Mouse (Mus musculus) limb, embryonic 10.5 days (tissue): ENCODE results near the gene Fgd4. TPM values are rescaled to one million over a fixed set of nuclear protein-coding genes. Genes with fewer than 3 reads are reported as not detected.
"Not testable (repeated sequence)": the region's sequence is repeated elsewhere in the genome, so short reads cannot be mapped to it uniquely, and the experiment has no call there.

Experiments used
- DNase-seq: peaks from one replicate; pipeline ENCODE4 v3.0.0-alpha.2; 2017; ENCODE audit warnings: low spot score
- H3K27ac ChIP-seq: fragments of 300-500 bp; sonication (generic); 2 replicates; pipeline ENCODE4 v1.5.1; 2016; ENCODE audit warnings: mild to moderate bottlenecking
- H3K27me3 ChIP-seq: fragments of 300-500 bp; sonication (generic); 2 replicates; pipeline ENCODE4 v1.6.1; 2016; ENCODE audit warnings: low read depth, mild to moderate bottlenecking; ENCODE audit not compliant: poor library complexity, severe bottlenecking
- H3K36me3 ChIP-seq: fragments of 300-500 bp; sonication (generic); 2 replicates; pipeline ENCODE4 v1.6.1; 2016; ENCODE audit warnings: mild to moderate bottlenecking, moderate library complexity
- H3K4me1 ChIP-seq: fragments of 300-500 bp; sonication (generic); 2 replicates; pipeline ENCODE4 v1.6.1; 2016
- H3K4me3 ChIP-seq: fragments of 300-500 bp; sonication (generic); 2 replicates; pipeline ENCODE4 v1.5.1; 2016; ENCODE audit warnings: mild to moderate bottlenecking, moderate library complexity
- H3K9me3 ChIP-seq: fragments of 300-500 bp; sonication (generic); replicated peaks from 2 replicates; pipeline ENCODE4 v1.6.1; 2016; ENCODE audit warnings: mild to moderate bottlenecking
- WGBS: fragments of 180-500 bp; shearing (Covaris S2); methylation state at CpG from one replicate; pipeline ENCODE4 v1.1.7; 2016; 5-methylcytosine and 5-hydroxymethylcytosine counted together
- polyA plus RNA-seq: library from polyadenylated mRNA; unstranded; fragments of >200 nt; fragmentation: Nextera tagmentation; extraction: Ambion mirVana; gene quantifications from 2 replicates; pipeline ENCODE4 v1.2.1, GENCODE M21; 2016

The Fgd4 gene
- polyA plus RNA-seq, 1 experiment from 2014 or later = 10.7 TPM

GRCm38 (mm10) chr16:16527267-16527666 lies 73.1 kb downstream of the Fgd4 start:
- Histone ChIP-seq H3K4me3 (no peak overlapping the region), H3K4me1 (peaks cover 11% of the 10 kb centered on the region; the same call in 1 of the 2 replicates), H3K36me3 (no peaks in the 10 kb centered on the region), H3K27me3 (no peaks in the 10 kb centered on the region), H3K27ac (no peak overlapping the region), H3K9me3 (no peaks in the 10 kb centered on the region)
- no peak for DNase-seq
- 81% methylated on average over 8 of the region's 8 CpGs for WGBS

GRCm38 (mm10) chr16:16526741-16527105 lies 73.6 kb downstream of the Fgd4 start:
- Histone ChIP-seq H3K4me1 (peaks cover 11% of the 10 kb centered on the region; the same call in 1 of the 2 replicates), H3K36me3 (no peaks in the 10 kb centered on the region), H3K27me3 (no peaks in the 10 kb centered on the region), H3K27ac (no peak overlapping the region), H3K4me3 (no peak overlapping the region), H3K9me3 (no peaks in the 10 kb centered on the region)
- WGBS = 83% methylated on average over 6 of the region's 6 CpGs
- no peak for DNase-seq

GRCm38 (mm10) chr16:16526097-16526740 lies 74.1 kb downstream of the Fgd4 start:
- Histone ChIP-seq H3K9me3 (no peaks in the 10 kb centered on the region), H3K27ac (no peak overlapping the region), H3K27me3 (no peaks in the 10 kb centered on the region), H3K36me3 (no peaks in the 10 kb centered on the region), H3K4me3 (no peak overlapping the region), H3K4me1 (peaks cover 11% of the 10 kb centered on the region; the same call in 1 of the 2 replicates)
- DNase-seq = no peak
- WGBS = 90% methylated on average over 6 of the region's 6 CpGs

- DNase-seq = no peak
- H3K4me3 ChIP-seq = no peak overlapping the region
- H3K27ac ChIP-seq = no peak overlapping the region
- H3K36me3 ChIP-seq = no peaks in the 10 kb centered on the region
- 79% methylated on average over 3 of the region's 3 CpGs for WGBS
- peaks cover 11% of the 10 kb centered on the region; the same call in 1 of the 2 replicates for H3K4me1 ChIP-seq
- H3K27me3 ChIP-seq = no peaks in the 10 kb centered on the region
- no peaks in the 10 kb centered on the region for H3K9me3 ChIP-seq
Observed at GRCm38 (mm10) chr16:16525266-16525904, 75.0 kb downstream of the Fgd4 start.

GRCm38 (mm10) chr16:16523632-16524031 lies 76.7 kb downstream of the Fgd4 start:
- Histone ChIP-seq H3K27ac (no peak overlapping the region), H3K4me3 (no peak overlapping the region), H3K4me1 (peaks cover 11% of the 10 kb centered on the region; the same call in 1 of the 2 replicates), H3K36me3 (no peaks in the 10 kb centered on the region), H3K9me3 (no peaks in the 10 kb centered on the region), H3K27me3 (no peaks in the 10 kb centered on the region)
- WGBS = 84% methylated on average over 2 of the region's 2 CpGs
- no peak for DNase-seq

GRCm38 (mm10) chr16:16522869-16523268 lies 77.5 kb downstream of the Fgd4 start:
- H3K9me3 ChIP-seq, H3K4me3 ChIP-seq, DNase-seq, H3K27me3 ChIP-seq, H3K36me3 ChIP-seq, H3K27ac ChIP-seq: not testable (repeated sequence)
- peaks cover 11% of the 10 kb centered on the region; the same call in 1 of the 2 replicates for H3K4me1 ChIP-seq
- 75% methylated on average over 2 of the region's 2 CpGs for WGBS

GRCm38 (mm10) chr16:16501491-16501890 lies 98.9 kb downstream of the Fgd4 start:
- H3K4me3 ChIP-seq = no peak overlapping the region
- H3K9me3 ChIP-seq = no peaks in the 10 kb centered on the region
- H3K4me1 ChIP-seq = no peaks in the 10 kb centered on the region
- no peaks in the 10 kb centered on the region for H3K36me3 ChIP-seq
- WGBS = 93% methylated on average over 3 of the region's 3 CpGs
- H3K27ac ChIP-seq = no peak overlapping the region
- no peaks in the 10 kb centered on the region for H3K27me3 ChIP-seq
- no peak for DNase-seq

- H3K4me1 ChIP-seq = no peaks in the 10 kb centered on the region
- no peak for DNase-seq
- H3K9me3 ChIP-seq = no peaks in the 10 kb centered on the region
- no peak overlapping the region for H3K4me3 ChIP-seq
- no peaks in the 10 kb centered on the region for H3K27me3 ChIP-seq
- WGBS = 82% methylated on average over 2 of the region's 2 CpGs
- H3K27ac ChIP-seq = no peak overlapping the region
- no peaks in the 10 kb centered on the region for H3K36me3 ChIP-seq
Observed at GRCm38 (mm10) chr16:16500926-16501325, 99.4 kb downstream of the Fgd4 start.

GRCm38 (mm10) chr16:16498798-16499197 lies 101.6 kb downstream of the Fgd4 start:
- DNase-seq = no peak

GRCm38 (mm10) chr16:16485523-16486043 lies 114.8 kb downstream of the Fgd4 start:
- DNase-seq = no peak
- Histone ChIP-seq H3K4me1 (no peaks in the 10 kb centered on the region), H3K9me3 (no peaks in the 10 kb centered on the region), H3K27me3 (no peaks in the 10 kb centered on the region), H3K36me3 (peaks cover 9% of the 10 kb centered on the region; the same call in 1 of the 2 replicates), H3K27ac (no peak overlapping the region), H3K4me3 (no peak overlapping the region)
- WGBS = 80% methylated on average over 1 of the region's 1 CpGs

More at GRCm38 (mm10) chr16:16498798-16499197, 101.6 kb downstream of the Fgd4 start:
- no peaks in the 10 kb centered on the region for H3K27me3 ChIP-seq
- H3K36me3 ChIP-seq = no peaks in the 10 kb centered on the region
- no peak overlapping the region for H3K4me3 ChIP-seq
- no peaks in the 10 kb centered on the region for H3K9me3 ChIP-seq
- no peaks in the 10 kb centered on the region for H3K4me1 ChIP-seq
- no peak overlapping the region for H3K27ac ChIP-seq

- Histone ChIP-seq H3K9me3 (no peaks in the 10 kb centered on the region), H3K27ac (no peak overlapping the region), H3K36me3 (peaks cover 9% of the 10 kb centered on the region; the same call in 1 of the 2 replicates), H3K4me1 (no peaks in the 10 kb centered on the region), H3K4me3 (no peak overlapping the region), H3K27me3 (no peaks in the 10 kb centered on the region)
- no peak for DNase-seq
- WGBS = 94% methylated on average over 4 of the region's 4 CpGs
Observed at GRCm38 (mm10) chr16:16484601-16485000, 115.7 kb downstream of the Fgd4 start.

GRCm38 (mm10) chr16:16473451-16473850 lies 126.9 kb downstream of the Fgd4 start:
- H3K9me3 ChIP-seq, H3K27ac ChIP-seq, H3K4me1 ChIP-seq, H3K36me3 ChIP-seq, H3K4me3 ChIP-seq, H3K27me3 ChIP-seq, DNase-seq: not testable (repeated sequence)
- 93% methylated on average over 10 of the region's 10 CpGs for WGBS

- H3K4me1 ChIP-seq = no peaks in the 10 kb centered on the region
- no peaks in the 10 kb centered on the region for H3K9me3 ChIP-seq
- 89% methylated on average over 1 of the region's 1 CpGs for WGBS
- DNase-seq = no peak
- H3K27ac ChIP-seq = no peak overlapping the region
- no peak overlapping the region for H3K4me3 ChIP-seq
- peaks cover 2% of the 10 kb centered on the region; the same call in 1 of the 2 replicates for H3K36me3 ChIP-seq
- no peaks in the 10 kb centered on the region for H3K27me3 ChIP-seq
Observed at GRCm38 (mm10) chr16:16450021-16450420, 150.3 kb downstream of the Fgd4 start.
